Comparison of ENCODE assay signal across 8 mouse cellular contexts in the genomic region with DNA sequence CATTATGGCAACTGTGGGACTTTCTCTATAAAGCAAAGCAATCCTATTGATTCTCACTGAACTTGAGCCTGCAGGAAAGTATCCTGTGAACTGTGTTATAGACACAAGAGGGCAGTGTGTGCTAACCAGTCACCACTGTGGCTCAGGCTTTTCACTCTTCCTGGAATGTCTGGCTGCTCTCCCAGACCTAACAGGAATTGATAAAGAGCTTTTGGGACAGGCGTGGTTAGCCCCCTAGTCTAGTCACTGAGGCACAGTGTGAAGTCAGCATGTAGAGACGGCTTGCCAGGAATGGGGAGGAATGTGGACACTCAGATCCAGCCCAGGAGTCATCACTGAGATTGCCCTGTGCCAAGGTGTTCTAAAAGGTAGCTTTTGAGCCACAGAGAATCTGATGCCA. TPM values are rescaled to one million over a fixed set of nuclear protein-coding genes. Genes with fewer than 3 reads are reported as not detected.
A peak's percentile ranks its signal among the peaks of the same experiment; 100 is the strongest.
DNase-seq lines count a peak whose midpoint lies in the region; ATAC-seq and TF ChIP-seq lines count a peak whose summit lies in the region.

No protein-coding gene starts in this region.

- H3K4me2 ChIP-seq in embryonic facial prominence, embryonic 11.5 days (ENCODE audit: low read depth, low read length), result no peak overlapping the region
- H3K4me2 ChIP-seq in limb, embryonic 12.5 days, result no peak overlapping the region
- no peak overlapping the region for H3K4me2 ChIP-seq in midbrain, embryonic 14.5 days (ENCODE audit: low read length)
- H3K4me2 ChIP-seq in stomach, embryonic 15.5 days, result no peak overlapping the region

- 7% methylated on average over 2 of the region's 2 CpGs for WGBS in embryonic facial prominence, embryonic 11.5 days
- WGBS in heart, adult 2 months, result 3% methylated on average over 2 of the region's 2 CpGs
- 9% methylated on average over 2 of the region's 2 CpGs for WGBS in limb, embryonic 12.5 days
- whole genome bisulfite sequencing in midbrain, embryonic 14.5 days, result 2% methylated on average over 2 of the region's 2 CpGs
- WGBS in stomach, embryonic 15.5 days, result 1% methylated on average over 2 of the region's 2 CpGs

- H3K36me3 ChIP-seq in embryonic facial prominence, embryonic 11.5 days (replicated peaks; ENCODE audit: control insufficient read depth, insufficient read depth, low read depth, low read length), result no peaks in the 10 kb centered on the region
- no peaks in the 10 kb centered on the region for H3K36me3 ChIP-seq in heart, adult 2 months (ENCODE audit: control insufficient read depth, insufficient read depth, low read length)
- H3K36me3 ChIP-seq in limb, embryonic 12.5 days, result no peaks in the 10 kb centered on the region
- no peaks in the 10 kb centered on the region for H3K36me3 ChIP-seq in midbrain, embryonic 14.5 days (ENCODE audit: control insufficient read depth, insufficient read depth, low read length)
- H3K36me3 ChIP-seq in stomach, embryonic 15.5 days, result no peaks in the 10 kb centered on the region

- no peaks in the 10 kb centered on the region for H3K9me3 ChIP-seq in embryonic facial prominence, embryonic 11.5 days (replicated peaks; ENCODE audit: control insufficient read depth, low read length)
- no peaks in the 10 kb centered on the region for H3K9me3 ChIP-seq in limb, embryonic 12.5 days
- no peaks in the 10 kb centered on the region for H3K9me3 ChIP-seq in midbrain, embryonic 14.5 days (ENCODE audit: control insufficient read depth, low read length)
- H3K9me3 ChIP-seq in stomach, embryonic 15.5 days, result no peaks in the 10 kb centered on the region

- peak; percentile 87 for TF ChIP-seq EP300 in heart, adult 2 months (IDR thresholded peaks at IDR 0.05; ENCODE audit: insufficient read depth, low read depth, low read length)

- no peak overlapping the region for H3K9ac ChIP-seq in embryonic facial prominence, embryonic 11.5 days (replicated peaks; ENCODE audit: low read length)
- H3K9ac ChIP-seq in heart, adult 2 months (ENCODE audit: low read depth, low read length), result no peak overlapping the region
- no peak overlapping the region for H3K9ac ChIP-seq in limb, embryonic 12.5 days (replicated peaks)
- H3K9ac ChIP-seq in midbrain, embryonic 14.5 days (replicated peaks; ENCODE audit: low read length), result no peak overlapping the region
- H3K9ac ChIP-seq in stomach, embryonic 15.5 days, result no peak overlapping the region

- H3K27ac ChIP-seq in embryonic facial prominence, embryonic 11.5 days (replicated peaks; ENCODE audit: low read depth, low read length), result no peak overlapping the region
- H3K27ac ChIP-seq in heart, adult 2 months, result no peak overlapping the region
- H3K27ac ChIP-seq in limb, embryonic 12.5 days, result no peak overlapping the region
- H3K27ac ChIP-seq in midbrain, embryonic 14.5 days (replicated peaks; ENCODE audit: low read depth, low read length), result no peak overlapping the region
- no peak overlapping the region for H3K27ac ChIP-seq in stomach, embryonic 15.5 days

- H3K27me3 ChIP-seq in embryonic facial prominence, embryonic 11.5 days (ENCODE audit: control insufficient read depth, insufficient read depth, low read length), result no peaks in the 10 kb centered on the region
- no peaks in the 10 kb centered on the region for H3K27me3 ChIP-seq in heart, adult 2 months (ENCODE audit: control insufficient read depth, insufficient read depth, low read length)
- no peaks in the 10 kb centered on the region for H3K27me3 ChIP-seq in limb, embryonic 12.5 days
- H3K27me3 ChIP-seq in midbrain, embryonic 14.5 days (ENCODE audit: control insufficient read depth, insufficient read depth, low read length), result no peaks in the 10 kb centered on the region
- no peaks in the 10 kb centered on the region for H3K27me3 ChIP-seq in stomach, embryonic 15.5 days (replicated peaks)

- peak; percentile 47 for DNase-seq in CD4-positive helper T cell, adult 2 months (ENCODE audit: low read depth, low spot score)
- peak; percentile 76 for DNase-seq in adrenal gland, postnatal 14 days
- peak; percentile 80 for DNase-seq in embryonic facial prominence, embryonic 11.5 days (ENCODE audit: low spot score)
- peak; percentile 53 to 69 for DNase-seq in heart, adult 2 months
- peak; percentile 45 for DNase-seq in kidney, adult 11 months
- peak; percentile 90 for DNase-seq in midbrain, embryonic 14.5 days

- ATAC-seq in embryonic facial prominence, embryonic 11.5 days (replicated peaks; ENCODE audit: insufficient number of reproducible peaks, low FRiP score, low TSS enrichment, low read depth), result peak; percentile 74; the same call in 1 of the 2 replicates
- ATAC-seq in limb, embryonic 12.5 days (ENCODE audit: insufficient number of reproducible peaks, insufficient read depth, low FRiP score, low TSS enrichment, low read depth), result peak; percentile 69; the same call in 1 of the 2 replicates
- ATAC-seq in midbrain, embryonic 14.5 days (ENCODE audit: low FRiP score, low TSS enrichment), result peak; percentile 76
- ATAC-seq in stomach, embryonic 15.5 days (ENCODE audit: insufficient read depth, low FRiP score, low read depth), result peak; percentile 86

- TF ChIP-seq POLR2A in heart, adult 2 months (IDR thresholded peaks at IDR 0.05; ENCODE audit: insufficient read depth, low read depth, low read length), result no peak

- intact Hi-C loops in heart, adult 2 months (cut with DNase I), result loop anchor here (1.0 to 2.0 kb wide), 4 partner anchors 51 to 400 kb away; a partner anchor contains a TSS

- no peaks in the 10 kb centered on the region for H3K4me1 ChIP-seq in embryonic facial prominence, embryonic 11.5 days (ENCODE audit: control insufficient read depth, insufficient read depth, low read length)
- H3K4me1 ChIP-seq in heart, adult 2 months (ENCODE audit: control insufficient read depth, insufficient read depth, low read length), result peaks cover 2% of the 10 kb centered on the region
- H3K4me1 ChIP-seq in limb, embryonic 12.5 days (replicated peaks), result no peaks in the 10 kb centered on the region
- no peaks in the 10 kb centered on the region for H3K4me1 ChIP-seq in midbrain, embryonic 14.5 days (ENCODE audit: control insufficient read depth, insufficient read depth, low read length)
- H3K4me1 ChIP-seq in stomach, embryonic 15.5 days, result no peaks in the 10 kb centered on the region; the same call in 1 of the 2 replicates

- peak; percentile 90 for TF ChIP-seq CTCF in heart, adult 2 months (IDR thresholded peaks at IDR 0.05)

- H3K79me2 ChIP-seq in heart, adult 2 months (replicated peaks; ENCODE audit: control insufficient read depth, insufficient read depth, low read length), result no peaks in the 10 kb centered on the region

- no peak overlapping the region for H3K4me3 ChIP-seq in embryonic facial prominence, embryonic 11.5 days (ENCODE audit: low read depth, low read length)
- H3K4me3 ChIP-seq in heart, adult 2 months, result no peak overlapping the region
- no peak overlapping the region for H3K4me3 ChIP-seq in limb, embryonic 12.5 days (replicated peaks)
- no peak overlapping the region for H3K4me3 ChIP-seq in midbrain, embryonic 14.5 days (replicated peaks; ENCODE audit: low read depth, low read length)
- H3K4me3 ChIP-seq in stomach, embryonic 15.5 days (replicated peaks), result no peak overlapping the region

RNA-seq across cellular contexts. Expression of a gene that starts 16.4 kb away (rescaled TPM):
- total RNA-seq in adrenal gland, postnatal 14 days (2021), result not detected in 2 replicates
- not detected in 2 replicates for polyA plus RNA-seq in embryonic facial prominence, embryonic 11.5 days (2014; fragmentation: Nextera tagmentation; extraction: Ambion mirVana)
- total RNA-seq in heart, adult 2 months (2021), result not detected
- polyA plus RNA-seq in heart, adult 2 months (2012; rRNA removed), result not detected in 2 replicates
- not detected in 2 replicates for polyA plus RNA-seq in limb, embryonic 12.5 days (2016; fragmentation: Nextera tagmentation; extraction: Ambion mirVana)
- polyA plus RNA-seq in midbrain, embryonic 14.5 days (2014; fragmentation: Nextera tagmentation; extraction: Ambion mirVana), result not detected in 2 replicates
- polyA plus RNA-seq in stomach, embryonic 15.5 days (2015; fragmentation: Nextera tagmentation; extraction: Ambion mirVana), result not detected in 2 replicates

RNA-seq across cellular contexts. Expression of a gene that starts 19.2 kb away (rescaled TPM):
- total RNA-seq in adrenal gland, postnatal 14 days (2021), result not detected in 2 replicates
- polyA plus RNA-seq in embryonic facial prominence, embryonic 11.5 days (2014; fragmentation: Nextera tagmentation; extraction: Ambion mirVana), result not detected in 2 replicates
- not detected for total RNA-seq in heart, adult 2 months (2021)
- not detected in 2 replicates for polyA plus RNA-seq in heart, adult 2 months (2012; rRNA removed)
- 0.23 TPM in 1 of 2 replicates, not detected in the other for polyA plus RNA-seq in limb, embryonic 12.5 days (2016; fragmentation: Nextera tagmentation; extraction: Ambion mirVana)
- polyA plus RNA-seq in midbrain, embryonic 14.5 days (2014; fragmentation: Nextera tagmentation; extraction: Ambion mirVana), result 0.38 TPM in 1 of 2 replicates, not detected in the other
- polyA plus RNA-seq in stomach, embryonic 15.5 days (2015; fragmentation: Nextera tagmentation; extraction: Ambion mirVana), result 28.3 and 35.1 TPM in 2 replicates

RNA-seq across cellular contexts. Expression of a gene that starts 51.9 kb away (rescaled TPM):
- 53.0 and 59.5 TPM in 2 replicates for total RNA-seq in adrenal gland, postnatal 14 days (2021)
- 48.6 and 51.6 TPM in 2 replicates for polyA plus RNA-seq in embryonic facial prominence, embryonic 11.5 days (2014; fragmentation: Nextera tagmentation; extraction: Ambion mirVana)
- total RNA-seq in heart, adult 2 months (2021), result 10 to 100 TPM; 27.9 to 29.8 TPM
- 28.2 and 47.5 TPM in 2 replicates for polyA plus RNA-seq in heart, adult 2 months (2012; rRNA removed)
- 35.9 and 37.6 TPM in 2 replicates for polyA plus RNA-seq in limb, embryonic 12.5 days (2016; fragmentation: Nextera tagmentation; extraction: Ambion mirVana)
- polyA plus RNA-seq in midbrain, embryonic 14.5 days (2014; fragmentation: Nextera tagmentation; extraction: Ambion mirVana), result 32.4 and 43.7 TPM in 2 replicates
- polyA plus RNA-seq in stomach, embryonic 15.5 days (2015; fragmentation: Nextera tagmentation; extraction: Ambion mirVana), result 27.0 and 27.9 TPM in 2 replicates

Comparison
In these comparisons a context has a peak if more than half of its experiments do, and no peak if none do; other contexts are left out.
1. RNA of a gene that starts 19.2 kb away (polyA plus RNA-seq): 28.3 to 35.1 TPM in stomach, embryonic 15.5 days; 0.38 TPM in midbrain, embryonic 14.5 days, 0.23 TPM in limb, embryonic 12.5 days, not detected in embryonic facial prominence, embryonic 11.5 days and not detected in heart, adult 2 months; every median in the first group is over 10 times any median in the second.
2. Peak in every context shown above with its lines, with median percentiles within 50 percentile points of each other: DNase-seq and ATAC-seq.